Mouse (Mus musculus): ENCODE data around the gene Rsc1a1.

Rsc1a1 gene

GRCm38 (mm10) chr4:141653044-141653443 lies 32.4 kb downstream of the Rsc1a1 start:
- DNase-seq: no peak

- DNase-seq: no peak
These were observed 33.5 kb downstream of the Rsc1a1 start for GRCm38 (mm10) chr4:141651944-141652343.

- DNase-seq: no peak
These were observed 34.1 kb downstream of the Rsc1a1 start for GRCm38 (mm10) chr4:141651286-141651685.

GRCm38 (mm10) chr4:141649244-141649643 lies 36.2 kb downstream of the Rsc1a1 start:
- DNase-seq: no peak

DNA sequence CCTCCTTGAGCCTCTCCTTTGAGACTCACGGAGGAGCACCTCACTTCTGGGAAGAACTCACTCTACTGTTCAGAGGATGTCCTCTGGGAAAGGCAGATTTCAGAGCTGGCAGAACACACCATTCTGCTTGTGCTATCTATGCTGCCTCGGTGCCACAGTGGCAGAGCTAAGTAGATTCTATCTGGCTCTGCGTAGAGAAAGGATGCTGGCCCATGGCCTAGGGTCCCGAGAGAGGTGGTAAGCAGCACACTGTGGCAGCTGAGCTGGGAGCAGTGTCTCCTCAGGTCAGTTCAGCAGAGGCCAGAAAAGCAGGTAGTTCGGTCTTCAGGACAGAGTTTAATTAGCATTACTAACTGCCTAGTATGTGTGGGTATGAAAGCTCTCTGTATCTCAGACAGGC lies 37.1 kb downstream of the Rsc1a1 start:
- DNase-seq: no peak

DNA sequence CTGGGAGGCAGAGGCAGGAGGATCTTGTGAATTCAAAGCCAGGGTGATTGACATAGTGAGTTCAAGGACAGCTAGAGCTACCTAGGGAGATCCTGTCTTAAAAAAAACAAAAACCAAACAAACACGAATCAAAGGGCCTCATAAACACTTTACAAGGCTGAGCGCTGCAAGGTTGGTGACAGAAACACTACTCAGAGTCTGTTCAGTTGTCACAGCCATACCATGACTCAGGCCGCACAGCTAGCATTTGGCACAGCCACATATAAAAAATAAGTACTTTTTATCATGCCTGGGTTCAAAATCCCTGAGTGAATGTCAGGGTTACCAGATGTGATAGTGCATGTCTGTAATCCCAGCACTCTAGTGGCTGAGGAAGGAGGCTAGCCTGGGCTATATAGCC lies 38.2 kb downstream of the Rsc1a1 start:
- DNase-seq: no peak

DNA sequence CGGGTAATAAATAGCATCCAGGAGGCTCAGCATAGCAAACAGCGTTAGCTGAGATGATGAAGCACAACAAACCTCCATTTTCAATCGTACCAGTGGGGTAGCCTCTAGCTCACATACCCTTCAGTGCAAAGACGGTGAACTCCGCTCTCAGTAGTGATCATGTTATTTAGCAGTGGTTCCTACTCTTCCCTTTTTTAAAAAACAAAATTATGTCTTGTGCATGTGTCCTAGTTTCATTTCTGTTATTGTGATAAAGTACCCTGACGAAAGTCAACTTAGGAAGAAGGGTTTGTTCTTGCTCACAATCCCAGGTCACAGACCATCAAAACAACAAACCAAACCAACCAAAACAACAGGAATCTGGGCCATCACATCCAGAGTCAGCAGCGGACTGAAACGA lies 39.4 kb downstream of the Rsc1a1 start:
- no peak for DNase-seq

DNA sequence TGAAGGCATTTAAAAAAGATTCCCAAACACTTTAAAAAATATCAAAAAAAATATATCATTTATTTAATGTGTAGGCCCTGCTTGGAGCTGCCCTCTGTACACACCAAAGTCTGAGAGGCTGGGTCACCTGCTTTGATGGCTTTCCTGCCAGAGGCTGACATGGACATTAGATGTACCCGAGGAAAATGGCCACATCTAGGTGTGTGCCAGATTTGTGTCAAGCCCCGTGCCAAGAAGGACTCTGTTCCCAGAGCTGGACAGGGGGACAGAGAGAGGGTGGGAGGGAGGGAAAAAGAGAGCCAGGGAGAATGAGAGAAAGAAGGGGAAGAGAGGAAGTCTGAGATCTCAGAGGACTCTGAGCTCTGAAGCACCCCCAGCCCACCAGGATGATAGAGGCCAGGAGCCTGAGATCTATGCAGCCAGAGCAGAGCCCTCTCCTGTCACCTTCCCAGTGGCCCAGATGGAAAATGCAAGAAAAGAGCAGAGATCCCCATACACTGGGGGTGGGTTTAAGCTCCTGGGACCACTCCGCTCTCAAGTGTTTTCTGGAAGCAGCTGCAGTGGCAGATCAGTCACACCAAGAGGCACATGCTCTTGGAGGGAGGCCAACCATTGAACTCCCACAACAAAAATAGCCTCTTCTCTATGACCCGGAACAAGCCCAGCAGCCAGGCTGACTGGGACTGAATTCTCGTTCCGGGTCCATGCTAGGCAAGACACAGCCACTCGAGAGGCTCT lies 42.1 kb downstream of the Rsc1a1 start:
- no peak for DNase-seq

DNA sequence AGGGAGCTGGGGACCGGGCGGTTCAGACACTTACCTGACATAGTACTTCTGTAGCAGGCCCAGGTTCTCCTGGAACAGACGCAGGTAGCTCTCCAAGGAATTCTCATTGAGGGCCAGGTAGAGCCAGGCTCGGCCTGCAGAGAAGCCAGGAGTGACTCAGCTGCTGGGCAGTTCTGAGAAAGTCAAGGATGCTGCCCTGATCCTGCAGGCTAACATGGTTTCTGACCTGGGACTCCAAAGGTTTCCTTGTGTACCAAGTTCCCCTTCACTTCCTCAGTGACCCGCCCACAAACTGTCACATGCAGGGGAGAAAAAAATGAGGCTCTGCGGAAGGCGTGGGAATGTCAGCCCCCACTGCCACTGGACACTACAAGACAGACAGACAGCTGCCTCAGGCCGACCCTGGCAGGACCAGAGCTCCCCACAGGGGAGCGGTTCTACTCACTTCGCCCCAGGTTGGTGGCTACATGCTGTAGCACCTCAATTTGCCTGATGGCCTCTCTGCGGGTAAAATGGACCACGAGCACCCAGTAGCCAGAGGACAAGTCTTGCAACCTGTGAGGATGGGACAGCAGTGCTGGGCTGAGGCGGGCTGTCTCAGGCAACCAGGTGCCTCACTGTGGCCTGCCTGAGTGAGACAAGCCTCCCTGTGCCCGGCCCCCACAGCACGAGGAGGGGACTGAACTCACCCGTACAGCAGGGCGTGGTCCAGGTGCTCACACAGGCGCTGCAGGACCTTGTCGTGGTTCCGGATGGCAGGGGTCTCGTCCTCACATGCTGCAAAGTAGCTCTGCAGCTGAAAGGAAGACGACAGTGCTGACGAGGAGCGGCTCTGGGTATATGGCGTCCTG lies 43.2 kb downstream of the Rsc1a1 start:
- DNase-seq: no peak

- no peak for DNase-seq
These were observed 44.0 kb downstream of the Rsc1a1 start for GRCm38 (mm10) chr4:141641353-141641771.

GRCm38 (mm10) chr4:141639474-141639873 lies 45.9 kb downstream of the Rsc1a1 start:
- DNase-seq: no peak

DNA sequence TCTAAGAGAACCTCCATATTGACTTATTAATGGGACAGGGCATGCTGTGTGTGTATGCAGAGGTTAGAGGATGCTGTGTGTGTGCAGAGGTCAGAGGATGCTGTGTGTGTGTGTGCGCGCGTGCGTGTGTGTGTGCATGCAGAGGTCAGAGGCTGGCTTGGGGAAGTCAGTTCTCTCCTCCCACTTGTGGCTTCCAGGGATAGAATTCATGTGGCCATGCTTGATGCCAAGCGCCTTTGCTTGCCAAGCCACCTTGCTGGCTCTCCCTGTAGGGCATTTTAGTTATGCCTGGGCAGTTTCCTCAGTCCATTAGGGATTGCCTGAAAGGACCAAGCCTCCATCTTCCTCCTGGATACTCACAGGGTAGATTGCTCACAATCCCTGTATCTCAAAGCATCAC lies 48.7 kb downstream of the Rsc1a1 start:
- no peak for DNase-seq

DNA sequence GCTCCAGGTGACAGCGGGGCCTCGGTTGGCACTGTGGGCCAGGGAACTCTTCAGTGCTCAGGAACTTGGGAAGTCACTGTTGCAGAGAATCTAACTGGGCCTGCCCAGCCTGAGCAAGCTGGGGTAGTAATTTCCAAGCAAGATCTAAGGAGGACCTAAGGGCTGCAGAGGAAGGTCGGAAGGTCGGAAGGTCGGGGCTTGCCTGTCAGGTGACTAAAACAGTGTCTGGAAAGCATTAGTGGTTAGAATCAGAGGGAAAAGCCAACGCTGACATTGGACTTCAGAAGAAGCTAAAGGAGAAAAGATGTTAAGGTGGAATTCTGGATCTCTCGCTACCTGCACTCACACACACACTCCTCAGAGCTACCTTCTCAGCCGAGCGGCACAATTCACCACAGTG lies 49.4 kb downstream of the Rsc1a1 start:
- no peak for DNase-seq

Data from right cerebral cortex, postnatal 14 days (tissue).